Mouse (Mus musculus): ENCODE measurements at regions not wholly inside any gene's neighbourhood (a gene's known extent, or its start where the extent isn't known, plus 50 kb on each side); places are given as distances from the start of the nearest gene placed in this dataset.
"Not testable (repeated sequence)": the region's sequence is repeated elsewhere in the genome, so short reads cannot be mapped to it uniquely, and the experiment has no call there.

DNA sequence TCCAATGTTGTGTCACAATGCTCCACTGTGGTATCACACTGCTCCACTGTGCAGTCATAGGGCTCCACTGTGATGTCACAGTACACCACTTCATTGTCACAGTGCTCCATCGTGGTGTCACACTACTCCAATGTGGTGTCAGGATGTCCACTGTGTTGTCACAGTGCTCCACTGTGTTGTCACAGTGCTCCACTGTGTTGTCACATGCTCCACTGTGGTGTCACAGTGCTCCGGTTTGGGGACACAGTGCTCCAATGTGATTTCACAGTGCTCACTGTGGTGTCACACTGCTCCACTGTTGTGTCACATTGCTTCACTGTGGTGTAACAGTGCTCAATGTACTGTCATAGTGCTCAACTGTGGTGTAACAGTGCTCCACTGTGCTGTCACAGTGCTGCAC lies 108.1 kb upstream of the Scaf8 start:
- TF ChIP-seq POLR2A (IDR thresholded peaks at IDR 0.05; ENCODE audit: control insufficient read depth, low read depth, low read length) (no peak), CTCF (IDR thresholded peaks at IDR 0.05; ENCODE audit: control insufficient read depth, insufficient read depth, insufficient replicate concordance, low read depth, low read length) (no peak)
- Histone ChIP-seq H3K36me3 (ENCODE audit: control insufficient read depth, insufficient read depth, low read length) (no peaks in the 10 kb centered on the region), H3K27me3 (ENCODE audit: control insufficient read depth, insufficient read depth, low read length) (no peaks in the 10 kb centered on the region), H3K4me1 (ENCODE audit: control insufficient read depth, insufficient read depth, low read length) (no peaks in the 10 kb centered on the region), H3K27ac (ENCODE audit: control insufficient read depth, insufficient read depth, low read depth, low read length) (no peak overlapping the region), H3K4me3 (ENCODE audit: control insufficient read depth, low read depth, low read length) (no peak overlapping the region)

DNA sequence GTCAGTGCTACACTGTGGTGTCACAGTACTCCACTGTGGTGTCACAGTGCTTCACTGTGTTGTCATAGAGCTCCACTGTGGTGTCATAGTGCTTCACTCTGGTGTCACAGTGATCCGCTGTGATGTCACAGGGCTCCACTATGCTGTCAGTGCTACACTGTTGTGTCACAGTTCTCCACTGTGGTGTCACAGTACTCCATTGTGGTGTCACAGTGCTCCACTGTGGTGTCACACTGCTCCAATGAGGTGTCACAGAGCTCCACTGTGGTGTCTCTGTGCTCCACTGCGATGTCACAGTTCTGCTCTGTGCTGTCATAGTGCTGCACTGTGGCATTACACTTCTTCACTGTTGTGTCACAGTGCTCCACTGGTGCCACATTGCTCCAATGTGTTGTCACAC lies 107.5 kb upstream of the Scaf8 start:
- Histone ChIP-seq H3K27ac (ENCODE audit: control insufficient read depth, insufficient read depth, low read depth, low read length) (no peak overlapping the region), H3K4me3 (ENCODE audit: control insufficient read depth, low read depth, low read length) (no peak overlapping the region), H3K36me3 (ENCODE audit: control insufficient read depth, insufficient read depth, low read length) (no peaks in the 10 kb centered on the region), H3K27me3 (ENCODE audit: control insufficient read depth, insufficient read depth, low read length) (no peaks in the 10 kb centered on the region), H3K4me1 (ENCODE audit: control insufficient read depth, insufficient read depth, low read length) (no peaks in the 10 kb centered on the region)
- TF ChIP-seq CTCF (IDR thresholded peaks at IDR 0.05; ENCODE audit: control insufficient read depth, insufficient read depth, insufficient replicate concordance, low read depth, low read length) (no peak), POLR2A (IDR thresholded peaks at IDR 0.05; ENCODE audit: control insufficient read depth, low read depth, low read length) (no peak)

DNA sequence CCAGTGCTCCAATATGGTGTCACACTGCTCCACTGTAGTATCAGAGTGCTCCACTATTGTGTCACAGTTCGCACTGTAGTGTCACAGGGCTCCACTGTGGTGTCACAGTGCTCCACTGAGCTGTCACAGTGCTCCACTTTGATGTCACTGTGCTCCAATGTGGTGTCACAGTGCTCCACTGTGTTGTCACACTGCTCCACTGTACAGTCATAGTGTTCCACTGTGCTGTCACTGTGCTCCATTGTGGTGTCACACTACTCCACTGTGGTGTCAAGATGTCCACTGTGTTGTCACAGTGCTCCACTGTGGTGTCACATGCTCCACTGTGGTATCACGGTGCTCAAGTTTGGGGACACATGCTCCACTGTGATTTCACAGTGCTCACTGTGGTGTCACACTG lies 104.8 kb upstream of the Scaf8 start:
- Histone ChIP-seq H3K36me3 (ENCODE audit: control insufficient read depth, insufficient read depth, low read length) (no peaks in the 10 kb centered on the region), H3K27me3 (ENCODE audit: control insufficient read depth, insufficient read depth, low read length) (no peaks in the 10 kb centered on the region), H3K4me3 (ENCODE audit: control insufficient read depth, low read depth, low read length) (no peak overlapping the region), H3K4me1 (ENCODE audit: control insufficient read depth, insufficient read depth, low read length) (no peaks in the 10 kb centered on the region), H3K27ac (ENCODE audit: control insufficient read depth, insufficient read depth, low read depth, low read length) (no peak overlapping the region)
- TF ChIP-seq CTCF (IDR thresholded peaks at IDR 0.05; ENCODE audit: control insufficient read depth, insufficient read depth, insufficient replicate concordance, low read depth, low read length), result no peak
- TF ChIP-seq POLR2A (IDR thresholded peaks at IDR 0.05; ENCODE audit: control insufficient read depth, low read depth, low read length), result no peak

DNA sequence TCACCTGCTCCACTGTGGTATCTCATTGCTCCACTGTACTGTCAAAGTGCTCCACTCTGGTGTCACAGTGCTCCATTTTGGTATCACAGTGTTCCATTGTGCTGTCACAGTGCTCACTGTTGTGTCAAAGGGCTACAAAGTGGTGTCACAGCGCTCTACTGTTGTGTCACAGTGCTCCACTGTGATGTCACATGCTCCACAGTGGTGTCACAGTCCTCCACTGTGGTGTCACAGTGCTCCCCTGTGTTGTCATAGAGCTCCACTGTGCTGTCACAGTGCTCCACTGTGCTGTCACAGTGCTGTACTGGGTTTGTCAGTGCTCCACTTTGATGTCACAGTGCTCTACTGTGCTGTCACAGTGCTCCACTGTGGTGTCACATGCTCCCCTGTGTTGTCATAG lies 102.7 kb upstream of the Scaf8 start:
- Histone ChIP-seq H3K27ac (ENCODE audit: control insufficient read depth, insufficient read depth, low read depth, low read length) (no peak overlapping the region), H3K4me3 (ENCODE audit: control insufficient read depth, low read depth, low read length) (no peak overlapping the region), H3K27me3 (ENCODE audit: control insufficient read depth, insufficient read depth, low read length) (no peaks in the 10 kb centered on the region), H3K36me3 (ENCODE audit: control insufficient read depth, insufficient read depth, low read length) (no peaks in the 10 kb centered on the region), H3K4me1 (ENCODE audit: control insufficient read depth, insufficient read depth, low read length) (no peaks in the 10 kb centered on the region)
- no peak for TF ChIP-seq POLR2A (IDR thresholded peaks at IDR 0.05; ENCODE audit: control insufficient read depth, low read depth, low read length)
- no peak for TF ChIP-seq CTCF (IDR thresholded peaks at IDR 0.05; ENCODE audit: control insufficient read depth, insufficient read depth, insufficient replicate concordance, low read depth, low read length)

DNA sequence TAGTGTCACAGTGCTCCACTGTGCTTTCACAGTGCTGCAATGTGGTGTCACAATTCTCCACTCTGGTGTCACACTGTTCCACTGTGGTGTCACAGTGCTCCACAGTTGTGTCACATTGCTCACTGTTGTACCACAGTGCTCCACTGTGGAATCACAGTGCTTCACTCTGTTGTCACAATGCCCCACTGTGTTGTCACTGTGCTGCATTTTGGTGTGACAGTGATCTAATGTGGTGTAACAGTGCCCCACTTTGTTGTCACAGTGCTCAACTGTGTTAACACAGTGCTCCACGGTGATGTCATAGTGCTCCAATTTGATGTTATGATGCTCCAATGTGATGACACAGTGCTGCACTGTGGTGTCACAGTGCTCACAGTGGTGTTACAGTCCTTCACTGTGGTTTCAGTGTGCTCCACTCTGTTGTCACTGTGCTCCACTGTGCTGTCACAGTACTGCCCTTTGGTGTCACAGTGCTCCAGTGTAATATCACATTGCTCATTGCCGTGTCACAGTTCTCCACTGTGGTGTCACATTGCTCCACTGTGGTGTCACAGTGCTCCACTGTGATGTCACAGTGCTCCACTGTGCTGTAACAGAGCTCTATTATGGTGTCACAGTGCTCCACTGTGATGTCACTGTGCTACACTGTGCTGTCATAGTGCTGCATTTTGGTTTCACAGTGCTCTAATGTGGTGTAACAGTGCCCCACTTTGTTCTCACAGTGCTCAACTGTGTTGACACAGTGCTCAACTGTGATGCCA lies 95.0 kb upstream of the Scaf8 start:
- no peaks in the 10 kb centered on the region for H3K27me3 ChIP-seq (ENCODE audit: control insufficient read depth, insufficient read depth, low read length)
- H3K36me3 ChIP-seq (ENCODE audit: control insufficient read depth, insufficient read depth, low read length), result no peaks in the 10 kb centered on the region
- no peak overlapping the region for H3K27ac ChIP-seq (ENCODE audit: control insufficient read depth, insufficient read depth, low read depth, low read length)
- no peak overlapping the region for H3K4me3 ChIP-seq (ENCODE audit: control insufficient read depth, low read depth, low read length)
- TF ChIP-seq CTCF (IDR thresholded peaks at IDR 0.05; ENCODE audit: control insufficient read depth, insufficient read depth, insufficient replicate concordance, low read depth, low read length) (no peak), POLR2A (IDR thresholded peaks at IDR 0.05; ENCODE audit: control insufficient read depth, low read depth, low read length) (no peak)
- H3K4me1 ChIP-seq (ENCODE audit: control insufficient read depth, insufficient read depth, low read length), result no peaks in the 10 kb centered on the region

DNA sequence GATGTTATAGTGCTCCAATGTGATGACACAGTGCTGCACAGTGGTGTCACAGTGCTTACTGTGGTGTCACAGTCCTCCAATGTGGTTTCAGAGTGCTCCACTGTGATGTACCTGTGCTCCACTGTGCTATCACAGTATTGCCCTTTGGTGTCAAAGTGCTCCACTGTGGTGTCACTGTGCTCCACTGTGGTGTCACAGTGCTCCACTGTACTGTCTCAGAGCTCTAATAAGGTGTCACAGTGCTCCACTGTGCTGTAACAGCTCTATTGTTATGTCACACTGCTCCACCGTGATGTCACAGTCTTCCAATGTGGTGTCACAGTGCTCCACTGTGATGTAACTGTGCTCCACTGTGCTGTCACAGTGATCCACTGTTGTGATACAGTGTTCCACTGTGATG lies 94.4 kb upstream of the Scaf8 start:
- no peak overlapping the region for H3K4me3 ChIP-seq (ENCODE audit: control insufficient read depth, low read depth, low read length)
- H3K27me3 ChIP-seq (ENCODE audit: control insufficient read depth, insufficient read depth, low read length), result no peaks in the 10 kb centered on the region
- no peaks in the 10 kb centered on the region for H3K4me1 ChIP-seq (ENCODE audit: control insufficient read depth, insufficient read depth, low read length)
- no peak overlapping the region for H3K27ac ChIP-seq (ENCODE audit: control insufficient read depth, insufficient read depth, low read depth, low read length)
- TF ChIP-seq CTCF (IDR thresholded peaks at IDR 0.05; ENCODE audit: control insufficient read depth, insufficient read depth, insufficient replicate concordance, low read depth, low read length) (no peak), POLR2A (IDR thresholded peaks at IDR 0.05; ENCODE audit: control insufficient read depth, low read depth, low read length) (no peak)
- H3K36me3 ChIP-seq (ENCODE audit: control insufficient read depth, insufficient read depth, low read length), result no peaks in the 10 kb centered on the region

DNA sequence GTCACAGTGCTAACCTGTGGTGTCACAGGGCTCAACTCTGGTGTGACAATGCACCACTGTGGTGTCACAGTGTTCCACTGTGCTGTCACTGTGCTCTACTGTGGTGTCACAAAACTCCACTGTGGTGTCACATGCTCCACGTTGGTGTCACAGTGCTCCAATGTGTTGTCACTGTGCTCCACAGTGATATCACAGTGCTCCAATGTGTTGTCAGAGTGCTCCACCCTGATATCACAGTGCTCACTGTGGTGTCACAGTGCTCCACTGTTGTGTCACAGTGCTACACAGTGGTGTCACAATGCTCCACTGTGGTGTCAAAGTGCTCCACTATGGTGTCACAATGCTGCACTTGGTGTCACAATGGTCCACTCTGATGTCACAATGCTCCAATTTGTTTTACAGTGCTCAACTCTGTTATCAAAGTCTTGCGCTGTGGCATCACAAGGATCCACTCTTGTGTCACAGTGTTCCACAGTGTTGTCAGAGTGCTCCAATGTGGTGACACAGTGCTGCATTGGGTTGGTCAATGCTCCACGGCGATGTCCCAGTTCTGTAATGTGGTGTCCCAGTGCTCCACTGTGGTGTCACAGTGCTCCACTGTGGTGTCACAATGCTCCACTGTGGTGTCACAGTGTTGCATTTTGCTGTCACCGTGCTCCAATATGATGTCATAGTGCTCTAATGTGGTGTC lies 92.4 kb upstream of the Scaf8 start:
- Histone ChIP-seq H3K27me3 (ENCODE audit: control insufficient read depth, insufficient read depth, low read length) (no peaks in the 10 kb centered on the region), H3K4me3 (ENCODE audit: control insufficient read depth, low read depth, low read length) (no peak overlapping the region), H3K36me3 (ENCODE audit: control insufficient read depth, insufficient read depth, low read length) (no peaks in the 10 kb centered on the region), H3K27ac (ENCODE audit: control insufficient read depth, insufficient read depth, low read depth, low read length) (no peak overlapping the region), H3K4me1 (ENCODE audit: control insufficient read depth, insufficient read depth, low read length) (no peaks in the 10 kb centered on the region)
- no peak for TF ChIP-seq CTCF (IDR thresholded peaks at IDR 0.05; ENCODE audit: control insufficient read depth, insufficient read depth, insufficient replicate concordance, low read depth, low read length)
- no peak for TF ChIP-seq POLR2A (IDR thresholded peaks at IDR 0.05; ENCODE audit: control insufficient read depth, low read depth, low read length)

DNA sequence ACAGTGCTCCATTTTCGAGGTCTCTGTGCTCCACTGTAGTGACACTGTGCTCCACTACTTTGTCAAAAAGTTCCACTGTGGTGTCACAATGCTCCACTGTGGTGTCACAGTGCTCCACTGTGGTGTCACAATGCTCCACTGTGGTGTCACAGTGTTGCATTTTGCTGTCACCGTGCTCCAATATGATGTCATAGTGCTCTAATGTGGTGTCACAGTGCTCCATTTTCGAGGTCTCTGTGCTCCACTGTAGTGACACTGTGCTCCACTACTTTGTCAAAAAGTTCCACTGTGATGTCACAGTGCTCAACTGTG lies 91.9 kb upstream of the Scaf8 start:
- not testable (repeated sequence) for H3K27me3 ChIP-seq (ENCODE audit: control insufficient read depth, insufficient read depth, low read length); H3K36me3 ChIP-seq (ENCODE audit: control insufficient read depth, insufficient read depth, low read length); H3K4me1 ChIP-seq (ENCODE audit: control insufficient read depth, insufficient read depth, low read length); H3K4me3 ChIP-seq (ENCODE audit: control insufficient read depth, low read depth, low read length); H3K27ac ChIP-seq (ENCODE audit: control insufficient read depth, insufficient read depth, low read depth, low read length)

Measured in testis, adult 2 months (tissue).